Comparison of ENCODE assay signal across 30 mouse cellular contexts in genomic region chr11:85900291-85900690, GRCm38 (mm10). TPM values are rescaled to one million over a fixed set of nuclear protein-coding genes. Genes with fewer than 3 reads are reported as not detected.
DNase-seq lines count a peak whose midpoint lies in the region; ATAC-seq and TF ChIP-seq lines count a peak whose summit lies in the region.
"Had no signal": no experiment of that assay in that cellular context is flagged by ENCODE, and none has a peak within 500 bp of the region (broad histone marks: within the 10 kb centered on the region; RNA-seq: fewer than 3 reads in every experiment).

No protein-coding gene starts in this region.

- peak; percentile 54; the same call in 1 of the 2 replicates for TF ChIP-seq EP300 in ES-Bruce4 (IDR thresholded peaks at IDR 0.05; ENCODE audit: insufficient read depth, low read depth, low read length)

- H3K27ac ChIP-seq in ES-Bruce4 (ENCODE audit: insufficient read depth, low read length): no peak overlapping the region
- H3K27ac ChIP-seq in limb, embryonic 12.5 days: 0 out of 2 replicates have a peak overlapping the region, but pooled peaks have one; percentile 29
- H3K27ac ChIP-seq: embryonic facial prominence, embryonic 10.5 days; embryonic facial prominence, embryonic 12.5 days; forebrain, embryonic 13.5 days; forebrain, embryonic 15.5 days had no signal

- intact Hi-C loops in heart, postnatal 25 days (cut with DNase I): no loop called here

- no peak overlapping the region for H3K4me3 ChIP-seq in ES-Bruce4 (ENCODE audit: low read depth, low read length)
- H3K4me3 ChIP-seq in limb, embryonic 12.5 days (replicated peaks): no peak overlapping the region
- H3K4me3 ChIP-seq: embryonic facial prominence, embryonic 10.5 days; embryonic facial prominence, embryonic 12.5 days; forebrain, embryonic 13.5 days; forebrain, embryonic 15.5 days had no signal

- no peaks in the 10 kb centered on the region for H3K9me3 ChIP-seq in ES-Bruce4 (replicated peaks; ENCODE audit: control insufficient read depth, insufficient read depth, low read length, poor library complexity, severe bottlenecking)
- no peaks in the 10 kb centered on the region for H3K9me3 ChIP-seq in limb, embryonic 12.5 days
- H3K9me3 ChIP-seq: embryonic facial prominence, embryonic 12.5 days; forebrain, embryonic 13.5 days; forebrain, embryonic 15.5 days; G1E had no signal

- TF ChIP-seq CTCF in ES-Bruce4 (IDR thresholded peaks at IDR 0.05; ENCODE audit: low read depth, low read length): no peak
- TF ChIP-seq CTCF in brain, embryonic 14.5 days (IDR thresholded peaks at IDR 0.05; ENCODE audit: borderline replicate concordance, extremely low read depth, insufficient read depth, insufficient read length): no peak

- no peak overlapping the region for H3K4me2 ChIP-seq in limb, embryonic 12.5 days
- H3K4me2 ChIP-seq: embryonic facial prominence, embryonic 12.5 days; forebrain, embryonic 13.5 days; forebrain, embryonic 15.5 days had no signal

- H3K4me1 ChIP-seq in ES-Bruce4 (ENCODE audit: control insufficient read depth, insufficient read depth, low read length): peaks cover 3% of the 10 kb centered on the region
- H3K4me1 ChIP-seq in limb, embryonic 12.5 days (replicated peaks): peaks cover 43% of the 10 kb centered on the region

- no peak for TF ChIP-seq POLR2A in ES-Bruce4 (IDR thresholded peaks at IDR 0.05; ENCODE audit: insufficient read depth, low read length)
- TF ChIP-seq POLR2A in brain, embryonic 14.5 days (IDR thresholded peaks at IDR 0.05; ENCODE audit: borderline replicate concordance, extremely low read depth, insufficient read depth, insufficient read length, poor library complexity, severe bottlenecking): no peak

- H3K27me3 ChIP-seq in ES-Bruce4 (ENCODE audit: control insufficient read depth, insufficient read depth, low read length, poor library complexity, severe bottlenecking): peaks cover 2% of the 10 kb centered on the region; the same call in 1 of the 2 replicates
- H3K27me3 ChIP-seq in limb, embryonic 12.5 days: peaks cover 10% of the 10 kb centered on the region; the same call in 1 of the 2 replicates

- no peak overlapping the region for H3K9ac ChIP-seq in ES-Bruce4 (ENCODE audit: low read depth, poor library complexity, severe bottlenecking)
- no peak overlapping the region for H3K9ac ChIP-seq in limb, embryonic 12.5 days (replicated peaks)
- H3K9ac ChIP-seq: embryonic facial prominence, embryonic 12.5 days; forebrain, embryonic 13.5 days; forebrain, embryonic 15.5 days; forebrain, postnatal 0 days had no signal

- ATAC-seq in limb, embryonic 12.5 days (ENCODE audit: insufficient number of reproducible peaks, insufficient read depth, low FRiP score, low TSS enrichment, low read depth): no peak
- ATAC-seq: activated CD4-positive, CD25-positive, alpha-beta regulatory T cell, adult 4 months; CD4-positive, CD25-positive, alpha-beta regulatory T cell, adult 4 months; forebrain, embryonic 13.5 days; forebrain, embryonic 15.5 days; forebrain, postnatal 0 days; Patski had no signal

- peak; percentile 66 for DNase-seq in R1 (ENCODE audit: low read depth, low spot score)
- DNase-seq in brain, embryonic 14.5 days (ENCODE audit: low read depth): peak; percentile 7
- DNase-seq in kidney, adult 18-20 months: no peak
- DNase-seq in heart, postnatal 25 days (ENCODE audit: low spot score): no peak
- no peak for DNase-seq in heart, adult 9 months (ENCODE audit: low spot score in 2 of 2)
- DNase-seq: adrenal gland, postnatal 10 days; adrenal gland, postnatal 25 days; B cell, adult 2 months; cerebellum, adult 11-12 months; cerebellum, adult 2 months; cerebellum, adult 9-10 months; cerebellum, postnatal 10 days; cerebellum, postnatal 25 days; forebrain, postnatal 0 days had no signal

- H3K36me3 ChIP-seq in ES-Bruce4 (ENCODE audit: control insufficient read depth, insufficient read depth, low read length, poor library complexity, severe bottlenecking): no peaks in the 10 kb centered on the region
- peaks cover 79% of the 10 kb centered on the region for H3K36me3 ChIP-seq in limb, embryonic 12.5 days
- H3K36me3 ChIP-seq: embryonic facial prominence, embryonic 10.5 days; embryonic facial prominence, embryonic 12.5 days; forebrain, embryonic 15.5 days; G1E had no signal

RNA-seq across cellular contexts. Expression of gene Tbx4, which starts 14.1 kb away (rescaled TPM):
- polyA plus RNA-seq in ES-Bruce4 (2011; ENCODE audit: insufficient read depth, insufficient read length, low read depth, missing spikeins): 0.62 and 0.69 TPM in 2 replicates
- 0.33 and 0.42 TPM in 2 replicates for polyA plus RNA-seq in brain, embryonic 14.5 days (2012; rRNA removed)
- 39.2 and 44.0 TPM in 2 replicates for polyA plus RNA-seq in limb, embryonic 12.5 days (2016; fragmentation: Nextera tagmentation; extraction: Ambion mirVana)
- total RNA-seq in heart, postnatal 25 days (2021): under 1 TPM in 1 of 2 experiments, not detected in 1; 0.08 TPM
- total RNA-seq: adrenal gland, adult 18-20 months; adrenal gland, postnatal 25 days; adrenal gland, postnatal 4 days; CH12.LX; G1E had no signal
- polyA plus RNA-seq: activated CD4-positive, CD25-positive, alpha-beta regulatory T cell, adult 4 months; CD4-positive, CD25-positive, alpha-beta regulatory T cell, adult 4 months; G1E; Patski had no signal

RNA-seq across cellular contexts. Expression of gene Gm11444, which starts 50.2 kb away (rescaled TPM):
- polyA plus RNA-seq in ES-Bruce4 (2011; ENCODE audit: insufficient read depth, insufficient read length, low read depth, missing spikeins): not detected in 2 replicates
- polyA plus RNA-seq in brain, embryonic 14.5 days (2012; rRNA removed): not detected in 2 replicates
- polyA plus RNA-seq in limb, embryonic 12.5 days (2016; fragmentation: Nextera tagmentation; extraction: Ambion mirVana): not detected in 2 replicates
- total RNA-seq in heart, postnatal 25 days (2021): not detected
- total RNA-seq: adrenal gland, adult 18-20 months; adrenal gland, postnatal 10 days; adrenal gland, postnatal 25 days; adrenal gland, postnatal 4 days; CH12.LX; forebrain, postnatal 0 days; G1E had no signal
- polyA plus RNA-seq: cerebellum, adult 2 months; cortical plate, adult 2 months; embryonic facial prominence, embryonic 10.5 days; embryonic facial prominence, embryonic 12.5 days; embryonic facial prominence, embryonic 14.5 days; forebrain, embryonic 11.5 days; forebrain, embryonic 13.5 days; forebrain, embryonic 15.5 days; forebrain, postnatal 0 days; G1E; Patski had no signal

Comparison
In these comparisons a context has a peak if more than half of its experiments do, and no peak if none do; other contexts are left out.
1. DNase-seq: peak in R1 (single experiment) and brain, embryonic 14.5 days (single experiment); none in kidney, adult 18-20 months (single experiment), heart, postnatal 25 days (single experiment) and heart, adult 9 months (0 of 2).
2. RNA of gene Tbx4, which starts 14.1 kb away (polyA plus RNA-seq): 39.2 to 44.0 TPM in limb, embryonic 12.5 days; 0.62 to 0.69 TPM in ES-Bruce4 and 0.33 to 0.42 TPM in brain, embryonic 14.5 days; every median in the first group is over 10 times any median in the second.